Mouse (Mus musculus): ENCODE data around the gene Lamc3.

Gene Lamc3

GRCm38 (mm10) chr2:31938298-31938697, 51.2 kb downstream of the Lamc3 start:
- no peak for DNase-seq

- no peak for DNase-seq
Measured at GRCm38 (mm10) chr2:31943011-31943410, 55.9 kb downstream of the Lamc3 start.

- DNase-seq = no peak
Measured at GRCm38 (mm10) chr2:31945580-31945979, 58.5 kb downstream of the Lamc3 start.

- DNase-seq = no peak
Measured at GRCm38 (mm10) chr2:31948392-31948791, 61.3 kb downstream of the Lamc3 start.

GRCm38 (mm10) chr2:31948801-31949200, 61.7 kb downstream of the Lamc3 start:
- DNase-seq = no peak

- peak in 1 of 2 experiments; percentile 31 for DNase-seq
Measured at GRCm38 (mm10) chr2:31950058-31950871, 63.2 kb downstream of the Lamc3 start, which contains the start of gene Aif1l. Gene Aif1l, plus strand, starts transcription at chr2:31950139.

- no peak for DNase-seq
Measured at GRCm38 (mm10) chr2:31950966-31951365, 63.9 kb downstream of the Lamc3 start.

GRCm38 (mm10) chr2:31952236-31952635, 65.1 kb downstream of the Lamc3 start:
- no peak for DNase-seq

- DNase-seq = no peak
Measured at GRCm38 (mm10) chr2:31952725-31953124, 65.6 kb downstream of the Lamc3 start.

GRCm38 (mm10) chr2:31953687-31954086, 66.6 kb downstream of the Lamc3 start:
- DNase-seq = no peak

GRCm38 (mm10) chr2:31954779-31955181, 67.7 kb downstream of the Lamc3 start:
- DNase-seq = no peak

- DNase-seq = no peak
Measured at GRCm38 (mm10) chr2:31955686-31956085, 68.6 kb downstream of the Lamc3 start.

GRCm38 (mm10) chr2:31957211-31957610, 70.1 kb downstream of the Lamc3 start:
- no peak for DNase-seq

GRCm38 (mm10) chr2:31960986-31961385, 73.9 kb downstream of the Lamc3 start:
- DNase-seq = no peak

- no peak for DNase-seq
Measured at GRCm38 (mm10) chr2:31961791-31962222, 74.7 kb downstream of the Lamc3 start.

GRCm38 (mm10) chr2:31962501-31963224, 75.6 kb downstream of the Lamc3 start:
- DNase-seq = no peak

GRCm38 (mm10) chr2:31963491-31963890, 76.4 kb downstream of the Lamc3 start:
- no peak for DNase-seq

- no peak for DNase-seq
Measured at GRCm38 (mm10) chr2:31964191-31964590, 77.1 kb downstream of the Lamc3 start.

GRCm38 (mm10) chr2:31965110-31965509, 78.0 kb downstream of the Lamc3 start:
- DNase-seq = peak in 1 of 2 experiments; percentile 53

- DNase-seq = no peak
Measured at GRCm38 (mm10) chr2:31966801-31967200, 79.7 kb downstream of the Lamc3 start.

GRCm38 (mm10) chr2:31972589-31972988, 85.5 kb downstream of the Lamc3 start:
- DNase-seq = no peak

- DNase-seq = peak; percentile 98 to 99
Measured at GRCm38 (mm10) chr2:31974141-31974808, 87.2 kb downstream of the Lamc3 start, which contains the start of gene Nup214. Gene Nup214, plus strand, starts transcription at chr2:31974436.

- no peak for DNase-seq
Measured at GRCm38 (mm10) chr2:31974809-31975371, 87.8 kb downstream of the Lamc3 start.

All from spleen, adult 18-20 months (tissue).